ENCODE assay signal across 17 mouse cellular contexts in the genomic region with DNA sequence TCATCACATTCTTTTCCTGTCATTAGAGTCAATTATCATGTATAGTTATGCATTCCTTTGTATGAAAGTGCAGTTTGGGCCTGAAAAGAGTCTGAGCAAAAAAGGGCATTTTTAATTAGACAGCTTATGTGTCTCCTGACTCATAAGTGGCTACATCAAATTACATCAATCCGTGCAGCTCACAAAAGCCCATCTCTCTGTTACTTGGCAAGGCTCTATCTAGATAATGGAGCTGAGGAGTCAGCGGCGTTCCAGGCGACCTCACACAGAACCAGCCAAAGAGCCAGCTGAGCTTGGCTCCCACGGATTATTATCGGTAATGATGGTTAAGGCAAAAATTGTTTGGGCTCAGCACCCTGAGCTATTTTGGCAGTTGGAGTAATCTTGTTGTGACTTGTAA.
A peak's percentile ranks its signal among the peaks of the same experiment; 100 is the strongest.
DNase-seq lines count a peak whose midpoint lies in the region; ATAC-seq and TF ChIP-seq lines count a peak whose summit lies in the region.
"Had no signal": no experiment of that assay in that cellular context is flagged by ENCODE, and none has a peak within 500 bp of the region (broad histone marks: within the 10 kb centered on the region; RNA-seq: fewer than 3 reads in every experiment).

No protein-coding gene starts in this region.

- no peaks in the 10 kb centered on the region for H3K27me3 ChIP-seq in hindbrain, postnatal 0 days (ENCODE audit: insufficient read depth, low read length)
- no peaks in the 10 kb centered on the region for H3K27me3 ChIP-seq in hindbrain, embryonic 12.5 days
- no peaks in the 10 kb centered on the region for H3K27me3 ChIP-seq in embryonic facial prominence, embryonic 14.5 days (replicated peaks; ENCODE audit: control insufficient read depth, insufficient read depth, low read length)
- H3K27me3 ChIP-seq: heart, embryonic 13.5 days; midbrain, embryonic 12.5 days had no signal

- no peak for ATAC-seq in hindbrain, postnatal 0 days
- no peak for ATAC-seq in hindbrain, embryonic 12.5 days (ENCODE audit: low FRiP score)
- ATAC-seq in embryonic facial prominence, embryonic 14.5 days (ENCODE audit: low read depth) = peak; percentile 81

- H3K9ac ChIP-seq in hindbrain, postnatal 0 days (replicated peaks; ENCODE audit: low read length) = no peak overlapping the region
- H3K9ac ChIP-seq in hindbrain, embryonic 12.5 days = no peak overlapping the region
- no peak overlapping the region for H3K9ac ChIP-seq in embryonic facial prominence, embryonic 14.5 days (ENCODE audit: low read depth, low read length)
- H3K9ac ChIP-seq: heart, embryonic 13.5 days; midbrain, embryonic 12.5 days had no signal

- H3K4me3 ChIP-seq in hindbrain, postnatal 0 days (ENCODE audit: low read length) = no peak overlapping the region
- no peak overlapping the region for H3K4me3 ChIP-seq in hindbrain, embryonic 12.5 days
- no peak overlapping the region for H3K4me3 ChIP-seq in embryonic facial prominence, embryonic 14.5 days (ENCODE audit: low read depth, low read length)
- H3K4me3 ChIP-seq: heart, embryonic 13.5 days; midbrain, embryonic 12.5 days had no signal

- TF ChIP-seq CTCF in hindbrain, postnatal 0 days (IDR thresholded peaks at IDR 0.05; ENCODE audit: low read depth) = no peak

- WGBS in hindbrain, postnatal 0 days = 35% methylated on average over 6 of the region's 6 CpGs
- 68% methylated on average over 6 of the region's 6 CpGs for WGBS in hindbrain, embryonic 12.5 days
- WGBS in embryonic facial prominence, embryonic 14.5 days = 56% methylated on average over 6 of the region's 6 CpGs

- H3K27ac ChIP-seq in hindbrain, postnatal 0 days = no peak overlapping the region
- H3K27ac ChIP-seq in hindbrain, embryonic 12.5 days = no peak overlapping the region
- H3K27ac ChIP-seq in embryonic facial prominence, embryonic 14.5 days (replicated peaks; ENCODE audit: low read depth, low read length) = no peak overlapping the region
- H3K27ac ChIP-seq: heart, embryonic 13.5 days; macrophage; midbrain, embryonic 12.5 days had no signal

- DNase-seq in hindbrain, postnatal 0 days (ENCODE audit: low spot score) = peak; percentile 31
- DNase-seq in ovary, adult 18-20 months (ENCODE audit: low spot score) = peak; percentile 11
- DNase-seq in ovary, postnatal 14 days (ENCODE audit: low spot score) = no peak
- peak; percentile 50 for DNase-seq in embryonic facial prominence, embryonic 14.5 days (ENCODE audit: low spot score)
- DNase-seq in retina, embryonic 14.5 days (ENCODE audit: low spot score) = peak; percentile 46
- DNase-seq in right cerebral cortex, postnatal 4 days = no peak
- DNase-seq in layer of hippocampus, postnatal 10 days (ENCODE audit: low spot score in 2 of 2) = no peak
- DNase-seq: adrenal gland, postnatal 10 days; cerebellum, postnatal 25 days; heart, postnatal 4 days; lung, adult 2 months; right cerebral cortex, postnatal 25 days had no signal

- H3K9me3 ChIP-seq in hindbrain, postnatal 0 days (ENCODE audit: low read length) = no peaks in the 10 kb centered on the region
- no peaks in the 10 kb centered on the region for H3K9me3 ChIP-seq in hindbrain, embryonic 12.5 days (replicated peaks)
- no peaks in the 10 kb centered on the region for H3K9me3 ChIP-seq in embryonic facial prominence, embryonic 14.5 days (ENCODE audit: control insufficient read depth, low read length)
- H3K9me3 ChIP-seq: heart, embryonic 13.5 days; midbrain, embryonic 12.5 days had no signal

- H3K4me1 ChIP-seq in hindbrain, postnatal 0 days (ENCODE audit: insufficient read depth, low read length) = no peaks in the 10 kb centered on the region
- H3K4me1 ChIP-seq in hindbrain, embryonic 12.5 days = no peaks in the 10 kb centered on the region
- H3K4me1 ChIP-seq in embryonic facial prominence, embryonic 14.5 days (ENCODE audit: control insufficient read depth, insufficient read depth, low read length) = no peaks in the 10 kb centered on the region
- H3K4me1 ChIP-seq: heart, embryonic 13.5 days; midbrain, embryonic 12.5 days had no signal

- no peaks in the 10 kb centered on the region for H3K36me3 ChIP-seq in hindbrain, postnatal 0 days (ENCODE audit: insufficient read depth, low read length)
- no peaks in the 10 kb centered on the region for H3K36me3 ChIP-seq in hindbrain, embryonic 12.5 days
- no peaks in the 10 kb centered on the region for H3K36me3 ChIP-seq in embryonic facial prominence, embryonic 14.5 days (ENCODE audit: control insufficient read depth, insufficient read depth, low read length)
- H3K36me3 ChIP-seq: G1E; heart, embryonic 13.5 days; midbrain, embryonic 12.5 days had no signal

- no peak overlapping the region for H3K4me2 ChIP-seq in hindbrain, postnatal 0 days (ENCODE audit: low read depth, low read length)
- H3K4me2 ChIP-seq in hindbrain, embryonic 12.5 days (replicated peaks) = no peak overlapping the region
- H3K4me2 ChIP-seq in embryonic facial prominence, embryonic 14.5 days (ENCODE audit: low read depth, low read length) = no peak overlapping the region
- H3K4me2 ChIP-seq: heart, embryonic 13.5 days; midbrain, embryonic 12.5 days had no signal

Comparison
In these comparisons a context has a peak if more than half of its experiments do, and no peak if none do; other contexts are left out.
1. DNase-seq: peak in hindbrain, postnatal 0 days (single experiment), ovary, adult 18-20 months (single experiment), embryonic facial prominence, embryonic 14.5 days (single experiment) and retina, embryonic 14.5 days (single experiment); none in ovary, postnatal 14 days (single experiment), right cerebral cortex, postnatal 4 days (single experiment) and layer of hippocampus, postnatal 10 days (0 of 2).